Mouse (Mus musculus) CH12.LX (cell line): Measurements from ENCODE around the gene Chd2. TPM values are rescaled to one million over a fixed set of nuclear protein-coding genes. Genes with fewer than 3 reads are reported as not detected.

Source experiments
- DNase-seq: peaks from one replicate; pipeline ENCODE4 v3.0.0-alpha.2; 2013; ENCODE audit errors: extremely low read depth
- H3K27ac ChIP-seq: 2 replicates; pipeline ENCODE4 v1.5.1; 2012; ENCODE audit warnings: low read depth, mild to moderate bottlenecking, control low read depth, moderate library complexity; ENCODE audit not compliant: insufficient read depth
- H3K27me3 ChIP-seq: replicated peaks from 2 replicates; pipeline ENCODE3; 2012; ENCODE audit warnings: inconsistent platforms
- H3K36me3 ChIP-seq, 2 experiments: replicated peaks in 1 of 2; 2 replicates each; pipeline versions ENCODE3 to v1.6.1; 2012; ENCODE audit warnings: inconsistent platforms in 1 of 2, low read length in 1 of 2, mild to moderate bottlenecking in 1 of 2, mixed read lengths in 1 of 2, moderate library complexity in 1 of 2; ENCODE audit not compliant: control insufficient read depth in 1 of 2, insufficient read depth in 1 of 2
- H3K4me1 ChIP-seq, 2 experiments: 2 replicates each; pipeline ENCODE4 v1.6.1; 2012; ENCODE audit warnings: inconsistent platforms in 1 of 2, moderate library complexity in 1 of 2; ENCODE audit not compliant: insufficient read depth in 2 of 2, control insufficient read depth in 1 of 2
- H3K4me2 ChIP-seq: 2 replicates; pipeline ENCODE4 v1.6.1; 2012; ENCODE audit warnings: low read depth, mild to moderate bottlenecking, control low read depth; ENCODE audit not compliant: poor library complexity, insufficient read depth, severe bottlenecking
- H3K4me3 ChIP-seq, 3 experiments: fragments of 150-350 bp in 1 of 3; sonication (generic) in 1 of 3; replicated peaks in 1 of 3; 2 replicates each; pipeline versions ENCODE3 to v1.5.1; 2011 to 2012; ENCODE audit warnings: low read depth in 2 of 3, low read length in 2 of 3, mild to moderate bottlenecking in 2 of 3, moderate library complexity in 2 of 3, control low read depth in 1 of 3, improper control_type of control experiment in 1 of 3, inconsistent platforms in 1 of 3, mixed read lengths in 1 of 3; ENCODE audit not compliant: poor library complexity in 1 of 3
- H3K79me2 ChIP-seq: replicated peaks from 2 replicates; pipeline ENCODE4 v1.6.1; 2012; ENCODE audit warnings: mild to moderate bottlenecking, moderate library complexity; ENCODE audit not compliant: control insufficient read depth, poor library complexity, insufficient read depth, severe bottlenecking; ENCODE audit errors: extremely low read depth
- H3K9ac ChIP-seq: 2 replicates; pipeline ENCODE4 v1.6.1; 2012; ENCODE audit warnings: low read depth, mild to moderate bottlenecking, control low read depth, moderate library complexity; ENCODE audit not compliant: insufficient read depth
- H3K9me3 ChIP-seq: replicated peaks from 2 replicates; pipeline ENCODE3; 2012; ENCODE audit warnings: low read length, inconsistent platforms, mixed read lengths
- CHD1 ChIP-seq: IDR thresholded peaks from 2 replicates; pipeline ENCODE4 v1.6.1; 2012; ENCODE audit warnings: low read depth, low read length, improper control_type of control experiment, inconsistent platforms
- CHD2 ChIP-seq: IDR thresholded peaks from 2 replicates; pipeline ENCODE4 v1.6.1; 2011; ENCODE audit warnings: low read length, improper control_type of control experiment
- CTCF ChIP-seq, 2 experiments: IDR thresholded peaks in 1 of 2; conservative IDR thresholded peaks in 1 of 2; 2 replicates each; pipeline ENCODE4 v1.5.1; 2011 to 2012; ENCODE audit warnings: low read depth in 2 of 2, low read length in 2 of 2, improper control_type of control experiment in 1 of 2, inconsistent platforms in 1 of 2, mild to moderate bottlenecking in 1 of 2, moderate library complexity in 1 of 2
- ELF1 ChIP-seq: IDR thresholded peaks from 2 replicates; pipeline ENCODE4 v1.6.1; 2014; ENCODE audit warnings: low read depth, mild to moderate bottlenecking, inconsistent platforms, low read length, improper control_type of control experiment
- GABPA ChIP-seq: IDR thresholded peaks from 2 replicates; pipeline ENCODE4 v1.6.1; 2012; ENCODE audit warnings: low read depth, low read length, improper control_type of control experiment, inconsistent platforms; ENCODE audit not compliant: insufficient replicate concordance
- HCFC1 ChIP-seq: IDR thresholded peaks from 2 replicates; pipeline ENCODE4 v1.6.1; 2012; ENCODE audit warnings: low read depth, mild to moderate bottlenecking, inconsistent platforms, low read length, improper control_type of control experiment
- JUN ChIP-seq: IDR thresholded peaks from 2 replicates; pipeline ENCODE4 v1.6.1; 2011; ENCODE audit warnings: low read depth, mild to moderate bottlenecking, low read length, improper control_type of control experiment, moderate library complexity; ENCODE audit not compliant: insufficient read depth
- JUND ChIP-seq: conservative IDR thresholded peaks from 2 replicates; pipeline ENCODE4 v1.6.1; 2011; ENCODE audit warnings: low read depth, low read length, improper control_type of control experiment
- MAFK ChIP-seq: IDR thresholded peaks from 2 replicates; pipeline ENCODE4 v1.6.1; 2011; ENCODE audit warnings: low read length, improper control_type of control experiment; ENCODE audit not compliant: insufficient replicate concordance
- MXI1 ChIP-seq: IDR thresholded peaks from 2 replicates; pipeline ENCODE4 v1.6.1; 2011; ENCODE audit warnings: mild to moderate bottlenecking, low read depth, low read length, improper control_type of control experiment
- MYC ChIP-seq: IDR thresholded peaks from 2 replicates; pipeline ENCODE4 v1.6.1; 2011; ENCODE audit warnings: low read depth, mild to moderate bottlenecking, improper control_type of control experiment, low read length
- NRF1 ChIP-seq: IDR thresholded peaks from 2 replicates; pipeline ENCODE4 v1.6.1; 2014; ENCODE audit warnings: low read depth, mild to moderate bottlenecking, inconsistent platforms, low read length, improper control_type of control experiment, moderate library complexity
- POLR2AphosphoS2 ChIP-seq: IDR thresholded peaks from 2 replicates; pipeline ENCODE4 v1.6.1; 2011; ENCODE audit warnings: low read depth, low read length, improper control_type of control experiment
- RCOR1 ChIP-seq: conservative IDR thresholded peaks from 2 replicates; pipeline ENCODE4 v1.6.1; 2012; ENCODE audit warnings: low read depth, mild to moderate bottlenecking, inconsistent platforms, low read length, improper control_type of control experiment
- SIN3A ChIP-seq: IDR thresholded peaks from 2 replicates; pipeline ENCODE4 v1.6.1; 2012; ENCODE audit warnings: low read length, improper control_type of control experiment, inconsistent platforms
- USF2 ChIP-seq: conservative IDR thresholded peaks from 2 replicates; pipeline ENCODE4 v1.6.1; 2011; ENCODE audit warnings: low read depth, low read length, improper control_type of control experiment
- ZNF384 ChIP-seq: IDR thresholded peaks from 2 replicates; pipeline ENCODE4 v1.6.1; 2012; ENCODE audit warnings: low read depth, low read length, improper control_type of control experiment, inconsistent platforms
- dilution Hi-C: fragments of 300-500 bp; cut with MboI; formaldehyde crosslinking; loops from 2 replicates; pipeline ENCODE4 v1.14.3; 2020; ENCODE audit warnings: low sequenced_read_pairs; ENCODE audit not compliant: extremely low pct_unique_long_range_greater_than_20kb, extremely low pct_ligation_motif_present
- in situ Hi-C: fragments of 300-500 bp; cut with MboI; formaldehyde crosslinking; loops from 3 replicates; pipeline ENCODE4 v1.14.3; 2019; ENCODE audit warnings: low sequenced_read_pairs, low pct_ligation_motif_present, low pct_unique_long_range_greater_than_20kb, mixed read lengths
- polyA plus RNA-seq: library from polyadenylated mRNA; unstranded; fragments of >175 nt; gene quantifications from 2 replicates; pipeline ENCODE4 v1.2.1, GENCODE M21; 2012; ENCODE audit warnings: low read depth; ENCODE audit not compliant: insufficient read length
- total RNA-seq, 2 experiments: library from RNA; depleted of rRNA; stranded (reverse); fragments of 300-350 nt in 1 of 2; fragments of >200 nt in 1 of 2; gene quantifications; 2 replicates each; pipeline ENCODE4 v1.2.3; 2012 to 2014

Chd2 gene
- total and polyA plus RNA-seq, 3 experiments = 23.2 to 39.3 (median 30.9) TPM

DNA sequence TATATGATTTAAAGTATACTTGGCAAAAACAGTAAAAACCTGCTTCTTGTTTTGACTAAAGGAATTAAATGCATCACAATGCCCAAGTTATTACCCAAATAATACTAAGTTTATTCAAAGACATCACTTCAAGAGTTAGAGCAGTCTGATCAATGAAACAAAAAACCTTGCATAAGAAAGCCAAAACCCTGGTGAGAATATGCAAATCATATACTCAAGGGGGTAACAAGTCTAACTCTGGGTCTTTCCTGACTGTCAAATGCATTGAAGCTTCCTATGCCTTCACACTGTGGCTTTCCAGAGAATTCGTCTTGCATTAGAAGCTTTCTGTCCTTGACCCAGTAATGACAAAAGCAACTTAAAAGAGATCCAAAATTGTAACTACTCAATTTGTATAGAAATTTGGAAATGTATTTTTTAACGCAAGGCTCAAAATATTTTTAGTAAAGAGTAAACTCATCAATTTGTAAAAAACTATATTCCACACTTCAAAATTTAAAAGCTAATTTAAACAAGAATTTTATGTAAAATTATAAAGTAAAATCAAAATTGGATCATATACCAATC is 2.4 kb downstream of the Chd2 start (continued):
- TF ChIP-seq USF2 (no peak), MAFK (0 out of 2 replicates have a peak, but pooled peaks have one; percentile 5), RCOR1 (no peak), POLR2AphosphoS2 (peak; percentile 63; the same call in 1 of the 2 replicates), JUN (no peak), ELF1 (no peak), MXI1 (no peak; the same call in 1 of the 2 replicates), SIN3A (peak; percentile 86; the same call in 1 of the 2 replicates), JUND (no peak; the same call in 1 of the 2 replicates), NRF1 (no peak), CTCF (conservative IDR thresholded peaks at IDR 0.05 in 1 of 2, IDR thresholded peaks at IDR 0.05 in 1 of 2; ENCODE audit: low read depth in 2 of 2, low read length in 2 of 2) (no peak), CHD2 (no peak), GABPA (no peak)

DNA sequence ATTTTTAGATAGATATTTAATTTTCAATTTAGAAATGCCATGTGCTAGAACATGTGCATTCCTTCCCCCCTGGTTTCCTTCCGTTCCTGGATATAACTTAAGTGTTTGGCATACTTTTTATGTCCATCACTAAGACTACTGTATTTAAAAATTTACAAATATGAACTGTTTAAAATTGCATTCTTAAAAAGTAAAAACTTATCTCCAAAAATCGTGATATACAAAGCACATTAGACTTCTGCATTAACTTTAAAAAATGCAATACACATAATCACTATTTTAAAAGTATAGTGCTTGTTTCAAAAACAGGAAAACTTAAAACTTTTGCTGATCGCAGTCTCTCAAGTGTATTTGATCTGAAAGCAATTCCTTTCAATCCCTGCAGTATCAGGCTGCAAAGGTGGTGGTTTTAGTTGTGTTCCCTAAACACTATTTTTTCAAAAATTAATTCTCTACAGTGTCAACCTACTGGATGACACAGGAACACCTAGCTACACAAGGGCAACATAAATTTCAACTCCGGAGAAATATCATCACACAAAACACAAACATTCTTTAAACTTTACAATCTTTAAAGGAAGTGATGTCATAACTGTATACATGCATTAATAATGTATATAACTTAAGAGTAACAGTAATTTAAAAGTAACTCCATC is 3.1 kb downstream of the Chd2 start:
- DNase-seq = no peak
- Histone ChIP-seq H3K4me2 (peak overlapping the region; percentile 91; the same call in 1 of the 2 replicates), H3K27me3 (no peaks in the 10 kb centered on the region), H3K4me3 (peak overlapping the region; percentile 58 to 78 (median 62)), H3K9me3 (no peaks in the 10 kb centered on the region), H3K36me3 (peaks cover 9 to 33% of the 10 kb centered on the region in 2 experiments), H3K4me1 (peaks cover 2 to 29% of the 10 kb centered on the region in 2 experiments; a peak in 2 of 4 replicates), H3K27ac (peak overlapping the region; percentile 75; the same call in 1 of the 2 replicates), H3K9ac (peak overlapping the region; percentile 93), H3K79me2 (peaks cover 59% of the 10 kb centered on the region)
- dilution Hi-C loops (no loop called here), in situ Hi-C loops (loop anchor here (5.0 kb wide), 1 partner anchor 84 kb away; no protein-coding TSS in a partner anchor)
- TF ChIP-seq HCFC1 (no peak), CHD1 (peak; percentile 97), MYC (peak; percentile 99; the same call in 1 of the 2 replicates), ZNF384 (no peak), NRF1 (no peak), MXI1 (peak; percentile 28; the same call in 1 of the 2 replicates), SIN3A (no peak), JUN (no peak)
